ENCODE assay signal across 17 mouse cellular contexts in genomic region chr5:126281057-126281728, GRCm38 (mm10).
A peak's percentile ranks its signal among the peaks of the same experiment; 100 is the strongest.
DNase-seq lines count a peak whose midpoint lies in the region; ATAC-seq and TF ChIP-seq lines count a peak whose summit lies in the region.
"Had no signal": no experiment of that assay in that cellular context is flagged by ENCODE, and none has a peak within 500 bp of the region (broad histone marks: within the 10 kb centered on the region; RNA-seq: fewer than 3 reads in every experiment).

No protein-coding gene starts in this region.

- TF ChIP-seq POLR2A in thymus, adult 2 months (IDR thresholded peaks at IDR 0.05; ENCODE audit: control insufficient read depth, extremely low read depth, insufficient read depth, low read length, poor library complexity): no peak

- no peak overlapping the region for H3K4me3 ChIP-seq in forebrain, embryonic 10.5 days
- no peak overlapping the region for H3K4me3 ChIP-seq in forebrain, embryonic 16.5 days (replicated peaks; ENCODE audit: low read length)
- H3K4me3 ChIP-seq in midbrain, embryonic 11.5 days (ENCODE audit: low read depth, low read length): no peak overlapping the region
- H3K4me3 ChIP-seq in midbrain, embryonic 16.5 days (ENCODE audit: low read depth, low read length): no peak overlapping the region
- H3K4me3 ChIP-seq in limb, embryonic 10.5 days: no peak overlapping the region
- no peak overlapping the region for H3K4me3 ChIP-seq in neural tube, embryonic 15.5 days (replicated peaks)
- no peak overlapping the region for H3K4me3 ChIP-seq in thymus, adult 2 months (ENCODE audit: control insufficient read depth, insufficient read depth, low read length)
- H3K4me3 ChIP-seq: neural tube, embryonic 12.5 days had no signal

- peaks cover 9% of the 10 kb centered on the region; the same call in 1 of the 2 replicates for H3K27me3 ChIP-seq in forebrain, embryonic 10.5 days (ENCODE audit: poor library complexity, severe bottlenecking)
- no peaks in the 10 kb centered on the region for H3K27me3 ChIP-seq in forebrain, embryonic 16.5 days (replicated peaks; ENCODE audit: control insufficient read depth, insufficient read depth, low read length)
- H3K27me3 ChIP-seq in midbrain, embryonic 11.5 days (ENCODE audit: control insufficient read depth, insufficient read depth, low read length): no peaks in the 10 kb centered on the region
- no peaks in the 10 kb centered on the region; the same call in none of the 2 replicates for H3K27me3 ChIP-seq in midbrain, embryonic 16.5 days (ENCODE audit: control insufficient read depth, insufficient read depth, low read depth, low read length)
- H3K27me3 ChIP-seq in limb, embryonic 10.5 days (ENCODE audit: low read depth, poor library complexity, severe bottlenecking): no peaks in the 10 kb centered on the region
- no peaks in the 10 kb centered on the region for H3K27me3 ChIP-seq in neural tube, embryonic 15.5 days (replicated peaks)
- H3K27me3 ChIP-seq in thymus, adult 2 months (ENCODE audit: control insufficient read depth, insufficient read depth, low read length): no peaks in the 10 kb centered on the region
- H3K27me3 ChIP-seq: neural tube, embryonic 12.5 days had no signal

- no peak overlapping the region for H3K4me2 ChIP-seq in forebrain, embryonic 16.5 days (ENCODE audit: low read length)
- no peak overlapping the region for H3K4me2 ChIP-seq in midbrain, embryonic 11.5 days
- no peak overlapping the region for H3K4me2 ChIP-seq in midbrain, embryonic 16.5 days (ENCODE audit: low read length)
- H3K4me2 ChIP-seq in neural tube, embryonic 15.5 days: peak overlapping the region; percentile 17
- H3K4me2 ChIP-seq: lung, embryonic 14.5 days; neural tube, embryonic 12.5 days had no signal

- WGBS in forebrain, embryonic 10.5 days: 20% methylated on average over 10 of the region's 10 CpGs
- 15% methylated on average over 10 of the region's 10 CpGs for WGBS in forebrain, embryonic 16.5 days
- WGBS in midbrain, embryonic 11.5 days: 19% methylated on average over 10 of the region's 10 CpGs
- 18% methylated on average over 10 of the region's 10 CpGs for WGBS in midbrain, embryonic 16.5 days
- WGBS in limb, embryonic 10.5 days: 35% methylated on average over 10 of the region's 10 CpGs
- 15% methylated on average over 10 of the region's 10 CpGs for WGBS in neural tube, embryonic 15.5 days
- 26% methylated on average over 10 of the region's 10 CpGs for WGBS in thymus, adult 2 months

- intact Hi-C loops in heart, postnatal 25 days (cut with DNase I): no loop called here

- peak overlapping the region; percentile 8; the same call in 1 of the 2 replicates for H3K27ac ChIP-seq in forebrain, embryonic 10.5 days
- H3K27ac ChIP-seq in forebrain, embryonic 16.5 days (ENCODE audit: low read length): no peak overlapping the region
- H3K27ac ChIP-seq in midbrain, embryonic 11.5 days (ENCODE audit: low read depth, low read length): no peak overlapping the region
- H3K27ac ChIP-seq in midbrain, embryonic 16.5 days (ENCODE audit: low read length): no peak overlapping the region
- H3K27ac ChIP-seq in limb, embryonic 10.5 days: peak overlapping the region; percentile 68
- H3K27ac ChIP-seq in neural tube, embryonic 15.5 days (replicated peaks): no peak overlapping the region; the same call in 1 of the 2 replicates
- H3K27ac ChIP-seq in thymus, adult 2 months (ENCODE audit: control insufficient read depth, insufficient read depth, low read length): no peak overlapping the region
- H3K27ac ChIP-seq: neural tube, embryonic 12.5 days had no signal

- no peaks in the 10 kb centered on the region for H3K36me3 ChIP-seq in forebrain, embryonic 10.5 days (replicated peaks)
- no peaks in the 10 kb centered on the region for H3K36me3 ChIP-seq in forebrain, embryonic 16.5 days (ENCODE audit: control insufficient read depth, insufficient read depth)
- H3K36me3 ChIP-seq in midbrain, embryonic 11.5 days (ENCODE audit: control insufficient read depth, insufficient read depth, low read length): no peaks in the 10 kb centered on the region
- no peaks in the 10 kb centered on the region for H3K36me3 ChIP-seq in midbrain, embryonic 16.5 days (ENCODE audit: control insufficient read depth, insufficient read depth, low read length)
- H3K36me3 ChIP-seq in limb, embryonic 10.5 days: no peaks in the 10 kb centered on the region
- no peaks in the 10 kb centered on the region for H3K36me3 ChIP-seq in neural tube, embryonic 15.5 days
- no peaks in the 10 kb centered on the region for H3K36me3 ChIP-seq in thymus, adult 2 months (ENCODE audit: control insufficient read depth, insufficient read depth, low read length)
- H3K36me3 ChIP-seq: neural tube, embryonic 12.5 days had no signal

- ATAC-seq in forebrain, embryonic 16.5 days: no peak
- no peak for ATAC-seq in midbrain, embryonic 11.5 days (ENCODE audit: low FRiP score)
- no peak for ATAC-seq in midbrain, embryonic 16.5 days
- ATAC-seq in neural tube, embryonic 15.5 days (ENCODE audit: low FRiP score): no peak
- ATAC-seq: intestine, postnatal 0 days had no signal

- H3K4me1 ChIP-seq in forebrain, embryonic 10.5 days: peaks cover 22% of the 10 kb centered on the region
- peaks cover 14% of the 10 kb centered on the region for H3K4me1 ChIP-seq in forebrain, embryonic 16.5 days (replicated peaks; ENCODE audit: control insufficient read depth, insufficient read depth, low read length)
- H3K4me1 ChIP-seq in midbrain, embryonic 11.5 days (ENCODE audit: control insufficient read depth, insufficient read depth, low read length): peaks cover 5% of the 10 kb centered on the region; the same call in 1 of the 2 replicates
- peaks cover 2% of the 10 kb centered on the region; the same call in 1 of the 2 replicates for H3K4me1 ChIP-seq in midbrain, embryonic 16.5 days (ENCODE audit: control insufficient read depth, insufficient read depth, low read length)
- peaks cover 10% of the 10 kb centered on the region for H3K4me1 ChIP-seq in limb, embryonic 10.5 days
- H3K4me1 ChIP-seq in neural tube, embryonic 15.5 days: peaks cover 10% of the 10 kb centered on the region
- no peaks in the 10 kb centered on the region for H3K4me1 ChIP-seq in thymus, adult 2 months (replicated peaks; ENCODE audit: control insufficient read depth, insufficient read depth, low read length)

- no peak for TF ChIP-seq CTCF in thymus, adult 2 months (IDR thresholded peaks at IDR 0.05; ENCODE audit: borderline replicate concordance, control insufficient read depth, extremely low read depth, insufficient read depth, low read length, poor library complexity)

- no peak overlapping the region for H3K9ac ChIP-seq in forebrain, embryonic 16.5 days (replicated peaks; ENCODE audit: low read depth, low read length)
- H3K9ac ChIP-seq in midbrain, embryonic 11.5 days (ENCODE audit: low read length): no peak overlapping the region
- H3K9ac ChIP-seq in midbrain, embryonic 16.5 days (ENCODE audit: low read depth, low read length): no peak overlapping the region
- H3K9ac ChIP-seq in neural tube, embryonic 15.5 days (replicated peaks): no peak overlapping the region
- H3K9ac ChIP-seq: lung, embryonic 14.5 days; neural tube, embryonic 12.5 days had no signal

- no peaks in the 10 kb centered on the region for H3K9me3 ChIP-seq in forebrain, embryonic 10.5 days
- H3K9me3 ChIP-seq in forebrain, embryonic 16.5 days (ENCODE audit: control insufficient read depth, low read length): no peaks in the 10 kb centered on the region
- no peaks in the 10 kb centered on the region for H3K9me3 ChIP-seq in midbrain, embryonic 11.5 days (ENCODE audit: control insufficient read depth, low read length)
- no peaks in the 10 kb centered on the region for H3K9me3 ChIP-seq in midbrain, embryonic 16.5 days (replicated peaks; ENCODE audit: control insufficient read depth, low read length, poor library complexity, severe bottlenecking)
- no peaks in the 10 kb centered on the region for H3K9me3 ChIP-seq in limb, embryonic 10.5 days (replicated peaks)
- H3K9me3 ChIP-seq in neural tube, embryonic 15.5 days (replicated peaks): no peaks in the 10 kb centered on the region
- H3K9me3 ChIP-seq: neural tube, embryonic 12.5 days had no signal

- no peak for DNase-seq in forebrain, embryonic 10.5 days (ENCODE audit: extremely low spot score, low spot score)
- peak; percentile 85 for DNase-seq in midbrain, embryonic 11.5 days (ENCODE audit: low spot score, missing footprints)
- peak; percentile 32 for DNase-seq in limb, embryonic 10.5 days (ENCODE audit: low spot score)
- DNase-seq in heart, postnatal 25 days (ENCODE audit: low spot score): no peak
- no peak for DNase-seq in thymus, adult 2 months
- DNase-seq: adrenal gland, postnatal 10 days; cerebellum, postnatal 25 days; heart, postnatal 10 days; kidney, postnatal 36 days; liver; lung, embryonic 14.5 days; spleen, adult 18-20 months had no signal

Comparison
In these comparisons a context has a peak if more than half of its experiments do, and no peak if none do; other contexts are left out.
1. H3K27ac ChIP-seq: peak in forebrain, embryonic 10.5 days (single experiment) and limb, embryonic 10.5 days (single experiment); none in forebrain, embryonic 16.5 days (single experiment), midbrain, embryonic 11.5 days (single experiment), midbrain, embryonic 16.5 days (single experiment), neural tube, embryonic 15.5 days (single experiment) and thymus, adult 2 months (single experiment).
2. DNase-seq: peak in midbrain, embryonic 11.5 days (single experiment) and limb, embryonic 10.5 days (single experiment); none in forebrain, embryonic 10.5 days (single experiment), heart, postnatal 25 days (single experiment) and thymus, adult 2 months (single experiment).